Mouse (Mus musculus): ENCODE data around the gene Plet1.

DNA sequence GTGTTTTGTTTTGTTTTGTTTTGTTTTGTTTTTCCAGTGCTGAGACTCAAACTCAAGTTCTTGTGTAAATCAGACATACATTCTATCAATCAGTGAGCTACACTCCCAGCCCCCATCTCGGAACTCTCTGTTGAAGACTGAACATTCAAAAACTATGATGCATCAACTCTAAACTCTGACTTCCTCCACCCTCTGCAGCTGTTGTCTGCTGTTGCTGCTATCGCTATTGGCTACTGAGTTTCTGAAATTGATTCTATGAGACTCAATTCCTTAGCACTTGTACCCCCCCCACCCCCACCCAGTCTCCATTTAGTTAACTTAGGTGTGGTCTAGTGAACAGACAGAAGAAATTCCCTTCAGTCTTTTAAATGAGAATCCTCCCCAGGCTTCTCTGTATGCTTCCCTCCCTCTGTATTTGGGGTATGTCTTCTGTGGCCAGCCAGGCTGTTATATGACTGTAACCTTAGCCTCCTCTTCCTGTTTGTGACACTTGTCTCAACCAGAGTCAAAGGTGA is 2.7 kb upstream of the Plet1 start:
- no peak for TF ChIP-seq POLR2A (IDR thresholded peaks at IDR 0.05; ENCODE audit: borderline replicate concordance, low read depth, low read length)
- TF ChIP-seq CTCF (IDR thresholded peaks at IDR 0.05; ENCODE audit: low read depth, low read length), result no peak
